Mouse (Mus musculus) embryonic fibroblast, embryonic 13.5 days (primary cell): ENCODE measurements at regions not wholly inside any gene's neighbourhood (a gene's known extent, or its start where the extent isn't known, plus 50 kb on each side); places are given as distances from the start of the nearest gene placed in this dataset.

Experiments
- CTCF ChIP-seq: IDR thresholded peaks from 2 replicates; pipeline ENCODE4 v1.5.1; 2011; ENCODE audit warnings: mild to moderate bottlenecking, control low read depth, low read length, moderate library complexity, borderline replicate concordance; ENCODE audit not compliant: insufficient read depth
- POLR2A ChIP-seq: IDR thresholded peaks from 2 replicates; pipeline ENCODE4 v1.6.1; 2011; ENCODE audit warnings: low read depth, mild to moderate bottlenecking, control low read depth, low read length, moderate library complexity

- TF ChIP-seq CTCF (no peak), POLR2A (no peak)
Measured at GRCm38 (mm10) chr15:62261520-62261919, 1338.7 kb upstream of the A1bg start.
